Mouse (Mus musculus) brain, embryonic 14.5 days (tissue): ENCODE measurements at regions not wholly inside any gene's neighbourhood (a gene's known extent, or its start where the extent isn't known, plus 50 kb on each side); places are given as distances from the start of the nearest gene placed in this dataset.

Source experiments
- CTCF ChIP-seq: fragments of 200-500 bp; IDR thresholded peaks from 2 replicates; pipeline ENCODE4 v1.5.1; 2012; ENCODE audit warnings: inconsistent platforms, mild to moderate bottlenecking, moderate library complexity, borderline replicate concordance; ENCODE audit not compliant: insufficient read depth, insufficient read length; ENCODE audit errors: extremely low read depth
- POLR2A ChIP-seq: fragments of 200-500 bp; IDR thresholded peaks from 2 replicates; pipeline ENCODE4 v1.6.1; 2012; ENCODE audit warnings: mild to moderate bottlenecking, inconsistent platforms, borderline replicate concordance; ENCODE audit not compliant: poor library complexity, insufficient read depth, insufficient read length, severe bottlenecking; ENCODE audit errors: extremely low read depth

DNA sequence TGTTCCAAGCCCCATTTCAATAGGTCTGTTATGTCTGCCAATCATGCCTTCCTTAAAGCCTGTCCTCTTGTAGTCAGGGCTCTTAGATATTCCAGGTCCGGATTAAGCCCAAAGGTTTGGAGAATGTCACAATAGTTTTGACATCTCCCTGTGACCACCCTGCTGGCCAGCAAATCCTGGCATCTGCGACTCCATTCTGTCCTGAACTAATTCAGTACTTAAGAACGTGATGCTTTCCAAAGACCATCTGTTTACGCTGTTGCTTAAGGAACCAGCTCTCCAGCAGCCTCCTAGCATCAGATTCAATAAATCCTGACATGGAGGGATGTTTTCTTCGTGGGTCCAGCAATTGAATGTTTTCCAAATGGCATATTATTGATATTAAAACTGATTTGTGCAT lies 132.7 kb upstream of the Ctbp2 start:
- TF ChIP-seq POLR2A (no peak), CTCF (no peak)
